Mouse (Mus musculus) urinary bladder, adult 18-20 months (tissue): Measurements from ENCODE around the gene Plekhg1.

Source experiments
- DNase-seq, 2 experiments: peaks; one replicate each; pipeline ENCODE4 v3.0.0; 2022; ENCODE audit warnings: low spot score in 2 of 2, mixed read lengths in 2 of 2

Plekhg1 gene

GRCm38 (mm10) chr10:3827368-3827767 lies 87.2 kb downstream of the Plekhg1 start:
- DNase-seq = no peak

GRCm38 (mm10) chr10:3829472-3829871 lies 89.3 kb downstream of the Plekhg1 start:
- no peak for DNase-seq

- DNase-seq = no peak
Measured at GRCm38 (mm10) chr10:3830618-3831017, 90.5 kb downstream of the Plekhg1 start.

- DNase-seq = no peak
Measured at GRCm38 (mm10) chr10:3831597-3832351, 91.6 kb downstream of the Plekhg1 start.

GRCm38 (mm10) chr10:3834060-3834459 lies 93.9 kb downstream of the Plekhg1 start:
- no peak for DNase-seq

- DNase-seq = no peak
Measured at GRCm38 (mm10) chr10:3834678-3835077, 94.5 kb downstream of the Plekhg1 start.

GRCm38 (mm10) chr10:3835616-3836015 lies 95.5 kb downstream of the Plekhg1 start:
- no peak for DNase-seq

- no peak for DNase-seq
Measured at GRCm38 (mm10) chr10:3839748-3840432, 99.7 kb downstream of the Plekhg1 start.

- DNase-seq = no peak
Measured at GRCm38 (mm10) chr10:3844430-3844829, 104.3 kb downstream of the Plekhg1 start.

GRCm38 (mm10) chr10:3847021-3847420 lies 106.9 kb downstream of the Plekhg1 start:
- no peak for DNase-seq

GRCm38 (mm10) chr10:3851461-3851860 lies 111.3 kb downstream of the Plekhg1 start:
- DNase-seq = no peak

- DNase-seq = no peak
Measured at GRCm38 (mm10) chr10:3852733-3853132, 112.6 kb downstream of the Plekhg1 start.

- no peak for DNase-seq
Measured at GRCm38 (mm10) chr10:3857912-3858311, 117.7 kb downstream of the Plekhg1 start.

- no peak for DNase-seq
Measured at GRCm38 (mm10) chr10:3858437-3858836, 118.3 kb downstream of the Plekhg1 start.

- no peak for DNase-seq
Measured at GRCm38 (mm10) chr10:3858961-3859714, 119.0 kb downstream of the Plekhg1 start.

GRCm38 (mm10) chr10:3863411-3864195 lies 123.4 kb downstream of the Plekhg1 start:
- DNase-seq = peak; percentile 31 to 51

- DNase-seq = no peak
Measured at GRCm38 (mm10) chr10:3864196-3864540, 124.0 kb downstream of the Plekhg1 start.

GRCm38 (mm10) chr10:3867298-3867697 lies 127.1 kb downstream of the Plekhg1 start:
- no peak for DNase-seq

- no peak for DNase-seq
Measured at GRCm38 (mm10) chr10:3870828-3871227, 130.7 kb downstream of the Plekhg1 start.

GRCm38 (mm10) chr10:3873467-3873866 lies 133.3 kb downstream of the Plekhg1 start:
- DNase-seq = no peak

- no peak for DNase-seq
Measured at GRCm38 (mm10) chr10:3877852-3878535, 137.8 kb downstream of the Plekhg1 start.
